ENCODE assay signal across 10 mouse cellular contexts in genomic region chr16:8667814-8668213, GRCm38 (mm10). TPM values are rescaled to one million over a fixed set of nuclear protein-coding genes. Genes with fewer than 3 reads are reported as not detected.
DNase-seq lines count a peak whose midpoint lies in the region; ATAC-seq and TF ChIP-seq lines count a peak whose summit lies in the region.
"Had no signal": no experiment of that assay in that cellular context is flagged by ENCODE, and none has a peak within 500 bp of the region (broad histone marks: within the 10 kb centered on the region; RNA-seq: fewer than 3 reads in every experiment).

No protein-coding gene starts in this region.

- 67% methylated on average over 4 of the region's 4 CpGs for WGBS in kidney, adult 2 months
- WGBS in kidney, embryonic 16.5 days: 68% methylated on average over 4 of the region's 4 CpGs
- WGBS in bone marrow, adult 2 months: 84% methylated on average over 4 of the region's 4 CpGs
- 65% methylated on average over 4 of the region's 4 CpGs for WGBS in heart, embryonic 15.5 days
- WGBS in midbrain, embryonic 12.5 days: 75% methylated on average over 4 of the region's 4 CpGs

- intact Hi-C loops in gastrocnemius, postnatal 14 days (cut with DNase I; ENCODE audit: low total_unique reads): no loop called here

- DNase-seq in kidney, adult 2 months: no peak
- no peak for DNase-seq in layer of hippocampus, postnatal 36 days
- no peak for DNase-seq in right cerebral cortex, postnatal 4 days
- no peak for DNase-seq in gastrocnemius, postnatal 14 days
- DNase-seq: cerebellum, adult 11 months had no signal

- no peak for ATAC-seq in kidney, embryonic 16.5 days (ENCODE audit: low FRiP score, low TSS enrichment)
- no peak for ATAC-seq in heart, embryonic 15.5 days (replicated peaks; ENCODE audit: insufficient number of reproducible peaks, insufficient read depth, low FRiP score, low read depth)
- ATAC-seq in midbrain, embryonic 12.5 days (ENCODE audit: low FRiP score, low read depth): no peak

- no peak overlapping the region for H3K9ac ChIP-seq in kidney, embryonic 16.5 days (replicated peaks; ENCODE audit: low read length)
- no peak overlapping the region for H3K9ac ChIP-seq in heart, embryonic 15.5 days
- H3K9ac ChIP-seq in midbrain, embryonic 12.5 days (replicated peaks): no peak overlapping the region; the same call in 1 of the 2 replicates

- H3K4me3 ChIP-seq in kidney, adult 2 months (ENCODE audit: insufficient read depth, low read depth, low read length): no peak overlapping the region
- no peak overlapping the region for H3K4me3 ChIP-seq in kidney, embryonic 16.5 days (ENCODE audit: low read length)
- no peak overlapping the region for H3K4me3 ChIP-seq in bone marrow, adult 2 months (replicated peaks; ENCODE audit: control insufficient read depth, low read depth, low read length)
- no peak overlapping the region for H3K4me3 ChIP-seq in heart, embryonic 15.5 days
- H3K4me3 ChIP-seq in midbrain, embryonic 12.5 days: no peak overlapping the region

- TF ChIP-seq CTCF in kidney, adult 2 months (conservative IDR thresholded peaks at IDR 0.05; ENCODE audit: insufficient read depth, insufficient read length, low read depth, low read length): no peak
- TF ChIP-seq CTCF in bone marrow, adult 2 months (IDR thresholded peaks at IDR 0.05; ENCODE audit: control insufficient read depth, insufficient read depth, low read length): no peak

- H3K9me3 ChIP-seq in kidney, embryonic 16.5 days (ENCODE audit: low read length): no peaks in the 10 kb centered on the region
- no peaks in the 10 kb centered on the region for H3K9me3 ChIP-seq in heart, embryonic 15.5 days (replicated peaks)
- no peaks in the 10 kb centered on the region for H3K9me3 ChIP-seq in midbrain, embryonic 12.5 days

- TF ChIP-seq POLR2A in kidney, adult 2 months (IDR thresholded peaks at IDR 0.05; ENCODE audit: low read depth, low read length): no peak
- peak; percentile 8; the same call in 1 of the 2 replicates for TF ChIP-seq POLR2A in bone marrow, adult 2 months (IDR thresholded peaks at IDR 0.05; ENCODE audit: borderline replicate concordance, control insufficient read depth, low read depth, low read length)

- H3K4me1 ChIP-seq in kidney, adult 2 months (ENCODE audit: control insufficient read depth, insufficient read depth, low read length): peaks cover 18% of the 10 kb centered on the region
- peaks cover 44% of the 10 kb centered on the region for H3K4me1 ChIP-seq in kidney, embryonic 16.5 days (ENCODE audit: insufficient read depth, low read length)
- H3K4me1 ChIP-seq in bone marrow, adult 2 months (ENCODE audit: control insufficient read depth, insufficient read depth, low read length): peaks cover 7% of the 10 kb centered on the region; the same call in 1 of the 2 replicates
- peaks cover 67% of the 10 kb centered on the region for H3K4me1 ChIP-seq in heart, embryonic 15.5 days (replicated peaks)
- peaks cover 53% of the 10 kb centered on the region for H3K4me1 ChIP-seq in midbrain, embryonic 12.5 days

- H3K27ac ChIP-seq in kidney, adult 2 months (ENCODE audit: insufficient read depth, low read depth, low read length): 0 out of 2 replicates have a peak overlapping the region, but pooled peaks have one; percentile 12
- H3K27ac ChIP-seq in kidney, embryonic 16.5 days (ENCODE audit: low read length): no peak overlapping the region
- H3K27ac ChIP-seq in bone marrow, adult 2 months (ENCODE audit: control insufficient read depth, insufficient read depth, low read depth, low read length, poor library complexity): peak overlapping the region; percentile 73
- peak overlapping the region; percentile 60 for H3K27ac ChIP-seq in heart, embryonic 15.5 days
- 0 out of 2 replicates have a peak overlapping the region, but pooled peaks have one; percentile 4 for H3K27ac ChIP-seq in midbrain, embryonic 12.5 days (replicated peaks)

- H3K27me3 ChIP-seq in kidney, adult 2 months (replicated peaks; ENCODE audit: control insufficient read depth, insufficient read depth, low read length): no peaks in the 10 kb centered on the region
- no peaks in the 10 kb centered on the region for H3K27me3 ChIP-seq in kidney, embryonic 16.5 days (ENCODE audit: insufficient read depth, low read length)
- no peaks in the 10 kb centered on the region for H3K27me3 ChIP-seq in heart, embryonic 15.5 days
- H3K27me3 ChIP-seq in midbrain, embryonic 12.5 days: peaks cover 2% of the 10 kb centered on the region

- H3K4me2 ChIP-seq in kidney, embryonic 16.5 days (replicated peaks; ENCODE audit: low read depth, low read length): no peak overlapping the region
- no peak overlapping the region for H3K4me2 ChIP-seq in heart, embryonic 15.5 days
- peak overlapping the region; percentile 23; the same call in 1 of the 2 replicates for H3K4me2 ChIP-seq in midbrain, embryonic 12.5 days (replicated peaks)

- no peaks in the 10 kb centered on the region for H3K36me3 ChIP-seq in kidney, adult 2 months (ENCODE audit: control insufficient read depth, insufficient read depth, low read length)
- no peaks in the 10 kb centered on the region for H3K36me3 ChIP-seq in kidney, embryonic 16.5 days (ENCODE audit: insufficient read depth, low read length)
- H3K36me3 ChIP-seq in heart, embryonic 15.5 days: no peaks in the 10 kb centered on the region
- peaks cover 27% of the 10 kb centered on the region for H3K36me3 ChIP-seq in midbrain, embryonic 12.5 days

RNA-seq across cellular contexts. Expression of gene Carhsp1, which starts 4.1 kb away (rescaled TPM):
- polyA plus RNA-seq in kidney, adult 2 months (2012; rRNA removed): 55.0 and 56.1 TPM in 2 replicates
- 86.0 and 86.9 TPM in 2 replicates for polyA plus RNA-seq in kidney, embryonic 16.5 days (2015; fragmentation: Nextera tagmentation; extraction: Ambion mirVana)
- polyA plus RNA-seq in bone marrow, adult 2 months (2011; ENCODE audit: insufficient read depth, insufficient read length, low replicate concordance, missing spikeins): 66.5 and 76.5 TPM in 2 replicates
- polyA plus RNA-seq in heart, embryonic 15.5 days (2015; fragmentation: Nextera tagmentation; extraction: Ambion mirVana): 71.1 and 82.7 TPM in 2 replicates
- polyA plus RNA-seq in midbrain, embryonic 12.5 days (2016; fragmentation: Nextera tagmentation; extraction: Ambion mirVana): 255 and 264 TPM in 2 replicates
- total RNA-seq in layer of hippocampus, postnatal 36 days (2021): 10 to 100 TPM; 21.0 to 22.7 TPM
- total RNA-seq in gastrocnemius, postnatal 14 days (2021): 10 to 100 TPM; 12.7 to 13.2 TPM

RNA-seq across cellular contexts. Expression of gene Gm5767, which starts 12.8 kb away (rescaled TPM):
- polyA plus RNA-seq in kidney, adult 2 months (2012; rRNA removed): 0.56 and 0.64 TPM in 2 replicates
- not detected in 2 replicates for polyA plus RNA-seq in kidney, embryonic 16.5 days (2015; fragmentation: Nextera tagmentation; extraction: Ambion mirVana)
- not detected in 2 replicates for polyA plus RNA-seq in bone marrow, adult 2 months (2011; ENCODE audit: insufficient read depth, insufficient read length, low replicate concordance, missing spikeins)
- not detected in 2 replicates for polyA plus RNA-seq in heart, embryonic 15.5 days (2015; fragmentation: Nextera tagmentation; extraction: Ambion mirVana)
- not detected in 2 replicates for polyA plus RNA-seq in midbrain, embryonic 12.5 days (2016; fragmentation: Nextera tagmentation; extraction: Ambion mirVana)
- not detected for total RNA-seq in layer of hippocampus, postnatal 36 days (2021)
- total RNA-seq in gastrocnemius, postnatal 14 days (2021): not detected
- total RNA-seq: layer of hippocampus, adult 18-20 months had no signal

RNA-seq across cellular contexts. Expression of gene Tmem186, which starts 30.3 kb away (rescaled TPM):
- polyA plus RNA-seq in kidney, adult 2 months (2012; rRNA removed): 13.4 and 13.8 TPM in 2 replicates
- 22.5 and 25.3 TPM in 2 replicates for polyA plus RNA-seq in kidney, embryonic 16.5 days (2015; fragmentation: Nextera tagmentation; extraction: Ambion mirVana)
- 8.0 TPM in 2 replicates for polyA plus RNA-seq in bone marrow, adult 2 months (2011; ENCODE audit: insufficient read depth, insufficient read length, low replicate concordance, missing spikeins)
- 14.9 and 18.4 TPM in 2 replicates for polyA plus RNA-seq in heart, embryonic 15.5 days (2015; fragmentation: Nextera tagmentation; extraction: Ambion mirVana)
- 23.2 and 26.0 TPM in 2 replicates for polyA plus RNA-seq in midbrain, embryonic 12.5 days (2016; fragmentation: Nextera tagmentation; extraction: Ambion mirVana)
- total RNA-seq in layer of hippocampus, postnatal 36 days (2021): 10 to 100 TPM; 11.0 to 12.9 TPM
- total RNA-seq in gastrocnemius, postnatal 14 days (2021): 10 to 100 TPM in 1 of 2 experiments, 1 to 10 TPM in 1; 9.2 to 10.4 TPM

RNA-seq across cellular contexts. Expression of gene Pmm2, which starts 30.3 kb away (rescaled TPM):
- polyA plus RNA-seq in kidney, adult 2 months (2012; rRNA removed): 64.2 and 66.6 TPM in 2 replicates
- 61.2 and 63.3 TPM in 2 replicates for polyA plus RNA-seq in kidney, embryonic 16.5 days (2015; fragmentation: Nextera tagmentation; extraction: Ambion mirVana)
- polyA plus RNA-seq in bone marrow, adult 2 months (2011; ENCODE audit: insufficient read depth, insufficient read length, low replicate concordance, missing spikeins): 23.4 and 41.4 TPM in 2 replicates
- polyA plus RNA-seq in heart, embryonic 15.5 days (2015; fragmentation: Nextera tagmentation; extraction: Ambion mirVana): 34.9 and 39.1 TPM in 2 replicates
- polyA plus RNA-seq in midbrain, embryonic 12.5 days (2016; fragmentation: Nextera tagmentation; extraction: Ambion mirVana): 48.6 and 52.1 TPM in 2 replicates
- total RNA-seq in layer of hippocampus, postnatal 36 days (2021): 10 to 100 TPM; 33.2 to 40.8 TPM
- total RNA-seq in gastrocnemius, postnatal 14 days (2021): 10 to 100 TPM; 19.3 to 22.6 TPM
